Comparison of ENCODE assay signal across 8 mouse cellular contexts in genomic region chr14:30671986-30672312, GRCm38 (mm10). TPM values are rescaled to one million over a fixed set of nuclear protein-coding genes. Genes with fewer than 3 reads are reported as not detected.
DNase-seq lines count a peak whose midpoint lies in the region; ATAC-seq and TF ChIP-seq lines count a peak whose summit lies in the region.

No protein-coding gene starts in this region.

- H3K36me3 ChIP-seq in G1E (replicated peaks), result peaks cover 97% of the 10 kb centered on the region
- H3K36me3 ChIP-seq in forebrain, postnatal 0 days (ENCODE audit: insufficient read depth), result peaks cover 31% of the 10 kb centered on the region
- peaks cover 41% of the 10 kb centered on the region for H3K36me3 ChIP-seq in lung, embryonic 15.5 days

- no peak overlapping the region for H3K9ac ChIP-seq in forebrain, postnatal 0 days
- H3K9ac ChIP-seq in lung, embryonic 15.5 days, result no peak overlapping the region

- H3K9me3 ChIP-seq in G1E (replicated peaks), result no peaks in the 10 kb centered on the region
- no peaks in the 10 kb centered on the region for H3K9me3 ChIP-seq in forebrain, postnatal 0 days (ENCODE audit: low read length)
- no peaks in the 10 kb centered on the region for H3K9me3 ChIP-seq in lung, embryonic 15.5 days

- ATAC-seq in G1E (ENCODE audit: extremely low read depth, insufficient number of reproducible peaks, low FRiP score, poor library complexity, severe bottlenecking), result peak; percentile 45
- peak; percentile 98 for ATAC-seq in forebrain, postnatal 0 days
- ATAC-seq in hematopoietic stem cell, adult 5-6 weeks (replicated peaks in 1 of 2; ENCODE audit: insufficient read depth in 1 of 2, low FRiP score in 2 of 2, low TSS enrichment in 1 of 2, low read depth in 1 of 2, poor library complexity in 2 of 2, severe bottlenecking in 2 of 2), result peak; percentile 86 to 87
- peak; percentile 80; the same call in 1 of the 2 replicates for ATAC-seq in lung, embryonic 15.5 days (ENCODE audit: borderline replicate concordance, extremely low read depth, low FRiP score, low TSS enrichment)

- H3K4me1 ChIP-seq in G1E (ENCODE audit: insufficient read depth, low read depth, low read length), result peaks cover 5% of the 10 kb centered on the region; the same call in 1 of the 2 replicates
- no peaks in the 10 kb centered on the region for H3K4me1 ChIP-seq in forebrain, postnatal 0 days (ENCODE audit: insufficient read depth)
- no peaks in the 10 kb centered on the region for H3K4me1 ChIP-seq in lung, embryonic 15.5 days

- DNase-seq in G1E (ENCODE audit: low spot score), result peak; percentile 65
- DNase-seq in cerebellum, adult 18-20 months, result peak; percentile 82 to 84
- DNase-seq in forebrain, postnatal 0 days, result peak; percentile 92
- peak; percentile 84 to 94 for DNase-seq in layer of hippocampus, adult 8-10 months (ENCODE audit: low spot score in 2 of 2)
- peak; percentile 81 for DNase-seq in ovary, postnatal 10 days (ENCODE audit: low spot score)
- peak; percentile 86 for DNase-seq in thymus, postnatal 0 days (ENCODE audit: low spot score)

- H3K4me2 ChIP-seq in forebrain, postnatal 0 days (ENCODE audit: low read depth), result no peak overlapping the region
- no peak overlapping the region for H3K4me2 ChIP-seq in lung, embryonic 15.5 days

- H3K27ac ChIP-seq in forebrain, postnatal 0 days (ENCODE audit: low read depth, low read length), result no peak overlapping the region
- H3K27ac ChIP-seq in lung, embryonic 15.5 days, result no peak overlapping the region

- 4% methylated on average over 3 of the region's 3 CpGs for WGBS in forebrain, postnatal 0 days
- WGBS in lung, embryonic 15.5 days, result 10% methylated on average over 3 of the region's 3 CpGs

- peak; percentile 70 for TF ChIP-seq CTCF in G1E (IDR thresholded peaks at IDR 0.05; ENCODE audit: low read depth, low read length)
- peak; percentile 95 for TF ChIP-seq CTCF in forebrain, postnatal 0 days (IDR thresholded peaks at IDR 0.05; ENCODE audit: low read depth)

- no peak overlapping the region for H3K4me3 ChIP-seq in G1E (ENCODE audit: low read depth, low read length)
- H3K4me3 ChIP-seq in forebrain, postnatal 0 days (ENCODE audit: low read depth, low read length), result no peak overlapping the region
- H3K4me3 ChIP-seq in lung, embryonic 15.5 days, result no peak overlapping the region

- H3K27me3 ChIP-seq in G1E (ENCODE audit: insufficient read depth, low read length), result no peaks in the 10 kb centered on the region
- H3K27me3 ChIP-seq in forebrain, postnatal 0 days (ENCODE audit: insufficient read depth, low read length), result no peaks in the 10 kb centered on the region
- no peaks in the 10 kb centered on the region for H3K27me3 ChIP-seq in lung, embryonic 15.5 days

RNA-seq across cellular contexts. Expression of gene Rft1, which starts 17.8 kb away (rescaled TPM):
- total RNA-seq in G1E (2014; fragmentation: Nextera tagmentation) (20.8 and 26.9 TPM in 2 replicates), G1E (2017) (14.9 and 15.0 TPM in 2 replicates)
- 2.7 and 4.4 TPM in 2 replicates for polyA plus RNA-seq in G1E (2012)
- 10.5 and 18.4 TPM in 2 replicates for total RNA-seq in forebrain, postnatal 0 days (2014; rRNA removed)
- polyA plus RNA-seq in forebrain, postnatal 0 days (2015; fragmentation: Nextera tagmentation; extraction: Ambion mirVana), result 6.0 and 9.6 TPM in 2 replicates
- 15.7 and 19.7 TPM in 2 replicates for total RNA-seq in hematopoietic stem cell, adult 5-6 weeks (2017)
- total RNA-seq in layer of hippocampus, adult 8-10 months (2022), result 10 to 100 TPM; 13.0 to 15.2 (median 14.2) TPM
- 17.4 and 17.8 TPM in 2 replicates for polyA plus RNA-seq in lung, embryonic 15.5 days (2015; fragmentation: Nextera tagmentation; extraction: Ambion mirVana)
- 10.5 and 12.0 TPM in 2 replicates for polyA plus RNA-seq in thymus, postnatal 0 days (2015; fragmentation: Nextera tagmentation; extraction: Ambion mirVana)

RNA-seq across cellular contexts. Expression of gene Sfmbt1, which starts 42.7 kb away (rescaled TPM):
- 26.2 and 26.6 TPM in 2 replicates for total RNA-seq in G1E (2014; fragmentation: Nextera tagmentation)
- 14.8 and 15.7 TPM in 2 replicates for total RNA-seq in G1E (2017)
- 2.0 and 3.1 TPM in 2 replicates for polyA plus RNA-seq in G1E (2012)
- total RNA-seq in forebrain, postnatal 0 days (2014; rRNA removed), result 8.1 and 15.5 TPM in 2 replicates
- 9.0 and 13.3 TPM in 2 replicates for polyA plus RNA-seq in forebrain, postnatal 0 days (2015; fragmentation: Nextera tagmentation; extraction: Ambion mirVana)
- total RNA-seq in hematopoietic stem cell, adult 5-6 weeks (2017), result 12.5 and 12.6 TPM in 2 replicates
- total RNA-seq in layer of hippocampus, adult 8-10 months (2022), result 10 to 100 TPM; 36.1 to 39.2 (median 37.0) TPM
- 11.7 and 12.7 TPM in 2 replicates for polyA plus RNA-seq in lung, embryonic 15.5 days (2015; fragmentation: Nextera tagmentation; extraction: Ambion mirVana)
- polyA plus RNA-seq in thymus, postnatal 0 days (2015; fragmentation: Nextera tagmentation; extraction: Ambion mirVana), result 18.0 and 18.4 TPM in 2 replicates

RNA-seq across cellular contexts. Expression of gene Prkcd, which starts 45.9 kb away (rescaled TPM):
- total RNA-seq in G1E (2014; fragmentation: Nextera tagmentation), result 31.3 and 43.9 TPM in 2 replicates
- 130 and 138 TPM in 2 replicates for total RNA-seq in G1E (2017)
- 37.0 and 43.6 TPM in 2 replicates for polyA plus RNA-seq in G1E (2012)
- total RNA-seq in forebrain, postnatal 0 days (2014; rRNA removed), result 25.0 and 29.6 TPM in 2 replicates
- 19.3 and 19.8 TPM in 2 replicates for polyA plus RNA-seq in forebrain, postnatal 0 days (2015; fragmentation: Nextera tagmentation; extraction: Ambion mirVana)
- total RNA-seq in hematopoietic stem cell, adult 5-6 weeks (2017), result 98.0 and 125 TPM in 2 replicates
- 10 to 100 TPM; 31.3 to 44.6 (median 34.3) TPM for total RNA-seq in layer of hippocampus, adult 8-10 months (2022)
- polyA plus RNA-seq in lung, embryonic 15.5 days (2015; fragmentation: Nextera tagmentation; extraction: Ambion mirVana), result 57.9 and 61.7 TPM in 2 replicates
- polyA plus RNA-seq in thymus, postnatal 0 days (2015; fragmentation: Nextera tagmentation; extraction: Ambion mirVana), result 57.4 and 63.7 TPM in 2 replicates

Comparison
In these comparisons a context has a peak if more than half of its experiments do, and no peak if none do; other contexts are left out.
1. ATAC-seq: peak in every context shown above with its lines; median percentile 98 in forebrain, postnatal 0 days; 86 in hematopoietic stem cell, adult 5-6 weeks; 80 in lung, embryonic 15.5 days; 45 in G1E.